Mouse (Mus musculus): Measurements from ENCODE around the gene Pkig. TPM values are rescaled to one million over a fixed set of nuclear protein-coding genes. Genes with fewer than 3 reads are reported as not detected.

The Pkig gene
- polyA plus RNA-seq, 1 experiment from 2014 or later, result 158 TPM

- DNase-seq (ENCODE audit: low spot score), result no peak
- WGBS, result 83% methylated on average over 3 of the region's 3 CpGs
- peak overlapping the region; percentile 69 for H3K27ac ChIP-seq
Measured at GRCm38 (mm10) chr2:163692873-163693612, 34.9 kb downstream of the Pkig start.

DNA sequence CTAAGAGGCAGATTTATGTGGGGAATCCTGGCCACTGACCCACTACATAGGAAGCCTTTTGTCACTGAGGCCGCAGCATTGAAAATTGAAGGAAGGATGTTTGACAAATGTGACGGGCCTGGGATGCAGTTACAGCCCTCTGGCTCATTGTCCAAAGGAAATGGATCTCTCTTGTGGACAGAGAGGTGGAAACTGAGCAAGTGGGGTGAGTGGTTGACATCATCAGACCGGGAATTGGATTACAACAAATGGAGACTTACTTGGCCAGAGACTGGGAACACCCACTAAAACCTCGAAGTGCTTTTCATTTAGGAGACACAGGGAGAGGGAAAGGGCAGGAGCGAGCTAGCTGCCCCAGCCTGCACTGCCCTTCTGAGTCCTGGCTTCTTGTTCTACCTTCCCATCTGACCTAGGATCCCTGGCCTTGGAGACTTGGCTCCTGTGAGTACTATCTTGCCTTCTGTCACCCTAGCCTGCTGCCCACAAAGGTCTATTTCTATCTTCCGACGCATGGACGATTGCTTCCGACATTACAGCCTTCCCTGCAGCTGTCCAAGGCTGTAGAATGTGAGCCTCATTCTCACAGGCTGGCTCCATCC, 35.6 kb downstream of the Pkig start:
- Histone ChIP-seq H3K36me3 (no peaks in the 10 kb centered on the region), H3K4me1 (replicated peaks) (peaks cover 65% of the 10 kb centered on the region), H3K9me3 (no peaks in the 10 kb centered on the region), H3K27ac (peak overlapping the region; percentile 69), H3K27me3 (ENCODE audit: insufficient read depth, poor library complexity, severe bottlenecking) (no peaks in the 10 kb centered on the region), H3K4me3 (no peak overlapping the region)
- DNase-seq (ENCODE audit: low spot score), result no peak
- WGBS, result 72% methylated on average over 9 of the region's 9 CpGs

More at GRCm38 (mm10) chr2:163692873-163693612, 34.9 kb downstream of the Pkig start:
- Histone ChIP-seq H3K4me1 (replicated peaks) (peaks cover 61% of the 10 kb centered on the region), H3K27me3 (ENCODE audit: insufficient read depth, poor library complexity, severe bottlenecking) (no peaks in the 10 kb centered on the region), H3K36me3 (no peaks in the 10 kb centered on the region), H3K9me3 (no peaks in the 10 kb centered on the region), H3K4me3 (no peak overlapping the region)

- Histone ChIP-seq H3K36me3 (no peaks in the 10 kb centered on the region), H3K27me3 (ENCODE audit: insufficient read depth, poor library complexity, severe bottlenecking) (no peaks in the 10 kb centered on the region), H3K27ac (peak overlapping the region; percentile 35; the same call in 1 of the 2 replicates), H3K4me1 (replicated peaks) (peaks cover 44% of the 10 kb centered on the region), H3K4me3 (no peak overlapping the region), H3K9me3 (no peaks in the 10 kb centered on the region)
- 35% methylated on average over 2 of the region's 2 CpGs for WGBS
- no peak for DNase-seq (ENCODE audit: low spot score)
Measured at GRCm38 (mm10) chr2:163696763-163697162, 38.6 kb downstream of the Pkig start.

GRCm38 (mm10) chr2:163697764-163698480, 39.7 kb downstream of the Pkig start:
- Histone ChIP-seq H3K9me3 (no peaks in the 10 kb centered on the region), H3K36me3 (no peaks in the 10 kb centered on the region), H3K27me3 (ENCODE audit: insufficient read depth, poor library complexity, severe bottlenecking) (no peaks in the 10 kb centered on the region), H3K4me3 (no peak overlapping the region), H3K27ac (peak overlapping the region; percentile 66), H3K4me1 (replicated peaks) (peaks cover 45% of the 10 kb centered on the region)
- DNase-seq (ENCODE audit: low spot score), result no peak
- 64% methylated on average over 16 of the region's 16 CpGs for WGBS

DNA sequence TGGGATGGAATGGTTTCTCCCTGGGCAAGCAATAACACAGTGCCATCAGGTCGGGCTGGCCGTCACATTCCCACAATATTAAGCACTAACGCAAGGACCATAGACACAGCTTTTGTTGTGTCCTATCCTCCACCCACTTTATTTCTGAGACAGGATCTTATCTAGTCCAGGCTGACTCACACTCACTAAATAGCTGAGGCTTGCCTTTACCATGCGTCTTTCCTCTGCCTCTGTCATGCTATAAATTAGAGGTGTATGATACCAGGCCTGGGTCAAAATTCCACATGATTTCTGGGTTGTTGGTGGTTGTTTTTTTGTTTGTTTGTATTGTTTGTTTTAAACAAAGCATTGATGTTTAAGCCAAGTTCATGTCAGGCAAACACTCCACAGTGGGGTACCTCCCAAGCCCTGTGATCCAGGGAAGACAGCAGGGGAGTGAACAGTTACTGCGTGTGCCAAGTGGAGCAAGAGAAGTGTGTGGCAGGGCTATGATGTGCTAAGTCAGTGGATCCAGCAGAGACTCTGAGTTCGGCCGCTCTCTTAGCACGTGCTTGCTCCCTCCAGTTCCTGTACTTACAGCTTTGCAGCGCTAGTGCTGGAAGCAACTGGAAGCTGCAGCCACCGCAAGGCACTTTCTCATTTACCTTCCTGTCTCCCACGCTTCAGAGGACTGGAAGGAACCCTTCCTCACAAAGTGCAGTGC, 41.0 kb downstream of the Pkig start:
- no peak for DNase-seq (ENCODE audit: low spot score)
- Histone ChIP-seq H3K27ac (0 out of 2 replicates have a peak overlapping the region, but pooled peaks have one; percentile 3), H3K9me3 (no peaks in the 10 kb centered on the region), H3K4me3 (no peak overlapping the region), H3K36me3 (peaks cover 6% of the 10 kb centered on the region), H3K27me3 (ENCODE audit: insufficient read depth, poor library complexity, severe bottlenecking) (no peaks in the 10 kb centered on the region), H3K4me1 (replicated peaks) (peaks cover 33% of the 10 kb centered on the region)
- 85% methylated on average over 11 of the region's 11 CpGs for WGBS

DNA sequence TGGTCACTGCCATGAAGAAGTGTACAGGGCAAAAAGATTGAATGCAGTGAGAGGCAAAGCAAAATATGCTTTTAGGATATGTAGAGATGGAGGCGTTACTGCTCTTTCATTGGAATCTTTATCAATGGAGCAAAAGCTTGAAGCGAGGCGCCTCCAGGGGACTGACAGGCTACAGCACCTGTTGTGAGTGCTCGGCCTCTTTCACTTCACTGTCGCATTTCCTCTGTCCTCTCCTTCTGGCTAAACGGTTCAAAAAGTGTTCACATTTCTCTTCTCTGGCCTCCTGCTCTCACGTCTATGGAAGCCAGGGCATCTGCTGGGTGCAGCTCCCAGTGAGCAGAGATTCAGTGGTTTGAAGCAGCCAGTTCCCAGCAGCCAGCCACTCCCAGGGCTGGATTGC, 44.2 kb downstream of the Pkig start:
- Histone ChIP-seq H3K4me3 (no peak overlapping the region), H3K27me3 (ENCODE audit: insufficient read depth, poor library complexity, severe bottlenecking) (no peaks in the 10 kb centered on the region), H3K27ac (no peak overlapping the region), H3K9me3 (no peaks in the 10 kb centered on the region), H3K36me3 (peaks cover 25% of the 10 kb centered on the region), H3K4me1 (replicated peaks) (peaks cover 16% of the 10 kb centered on the region)
- WGBS, result 79% methylated on average over 7 of the region's 7 CpGs
- DNase-seq (ENCODE audit: low spot score), result no peak

- Histone ChIP-seq H3K4me3 (no peak overlapping the region), H3K9me3 (no peaks in the 10 kb centered on the region), H3K27me3 (ENCODE audit: insufficient read depth, poor library complexity, severe bottlenecking) (no peaks in the 10 kb centered on the region), H3K4me1 (replicated peaks) (peaks cover 11% of the 10 kb centered on the region), H3K36me3 (peaks cover 25% of the 10 kb centered on the region), H3K27ac (no peak overlapping the region)
- DNase-seq (ENCODE audit: low spot score), result no peak
- WGBS, result 83% methylated on average over 5 of the region's 5 CpGs
Measured at GRCm38 (mm10) chr2:163702921-163703320, 44.7 kb downstream of the Pkig start.

GRCm38 (mm10) chr2:163703599-163704260, 45.5 kb downstream of the Pkig start:
- Histone ChIP-seq H3K27ac (no peak overlapping the region), H3K27me3 (ENCODE audit: insufficient read depth, poor library complexity, severe bottlenecking) (no peaks in the 10 kb centered on the region), H3K4me1 (replicated peaks) (peaks cover 6% of the 10 kb centered on the region), H3K9me3 (no peaks in the 10 kb centered on the region), H3K4me3 (no peak overlapping the region), H3K36me3 (peaks cover 25% of the 10 kb centered on the region)
- DNase-seq (ENCODE audit: low spot score), result no peak
- 92% methylated on average over 5 of the region's 5 CpGs for WGBS

DNA sequence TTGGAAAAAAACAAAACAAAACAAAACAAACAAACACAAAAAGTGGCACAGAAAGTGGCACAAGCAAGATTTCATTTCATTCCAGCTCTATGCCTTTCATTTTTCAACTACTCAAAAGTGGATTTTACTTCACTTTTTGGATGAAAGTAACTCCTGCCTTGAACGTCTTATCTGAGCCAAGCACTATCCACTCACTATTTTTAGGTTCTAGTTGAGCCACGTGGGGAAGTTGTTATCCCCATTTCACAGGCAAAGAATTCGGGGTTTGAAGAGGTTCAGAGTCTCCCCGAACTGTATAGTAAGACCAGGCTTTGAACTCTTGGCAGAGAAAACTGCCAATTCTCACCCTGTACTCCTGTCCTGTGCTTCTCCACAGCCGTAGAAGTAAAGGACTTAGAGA, 50.1 kb downstream of the Pkig start:
- Histone ChIP-seq H3K4me1 (replicated peaks) (no peaks in the 10 kb centered on the region; the same call in 1 of the 2 replicates), H3K36me3 (peaks cover 41% of the 10 kb centered on the region), H3K27me3 (ENCODE audit: insufficient read depth, poor library complexity, severe bottlenecking) (no peaks in the 10 kb centered on the region), H3K27ac (no peak overlapping the region), H3K9me3 (no peaks in the 10 kb centered on the region), H3K4me3 (no peak overlapping the region)
- DNase-seq (ENCODE audit: low spot score), result no peak
- WGBS, result 90% methylated on average over 5 of the region's 5 CpGs

DNA sequence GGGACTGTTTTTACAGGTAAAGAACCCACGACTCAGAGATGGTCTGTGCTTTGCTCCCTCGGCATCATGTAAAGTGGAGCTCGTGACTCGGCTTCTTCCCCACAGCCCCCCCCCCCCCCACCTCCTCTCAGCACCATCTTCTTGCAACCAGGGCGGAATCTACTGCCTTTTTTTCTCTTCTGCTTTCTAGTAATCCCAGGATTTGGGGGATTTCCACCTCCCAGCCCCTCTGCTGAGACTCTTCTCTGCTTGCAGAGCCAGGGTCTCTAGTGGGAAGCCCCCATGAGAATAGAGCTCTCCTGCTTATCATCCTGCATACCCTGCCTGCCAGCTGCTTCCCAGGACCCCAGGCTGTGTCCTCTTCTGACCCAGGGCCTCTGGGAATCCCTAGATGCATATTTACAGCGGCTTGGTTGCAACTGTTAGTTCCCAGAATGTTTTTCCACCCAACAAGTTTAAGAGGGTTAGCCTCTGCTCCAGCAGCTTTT, 50.6 kb downstream of the Pkig start:
- no peak for DNase-seq (ENCODE audit: low spot score)
- Histone ChIP-seq H3K36me3 (peaks cover 44% of the 10 kb centered on the region), H3K27me3 (ENCODE audit: insufficient read depth, poor library complexity, severe bottlenecking) (no peaks in the 10 kb centered on the region), H3K4me1 (replicated peaks) (no peaks in the 10 kb centered on the region; the same call in 1 of the 2 replicates), H3K4me3 (no peak overlapping the region), H3K27ac (no peak overlapping the region), H3K9me3 (no peaks in the 10 kb centered on the region)
- WGBS, result 81% methylated on average over 6 of the region's 6 CpGs

GRCm38 (mm10) chr2:163710000-163710399, 51.8 kb downstream of the Pkig start:
- peaks cover 40% of the 10 kb centered on the region for H3K36me3 ChIP-seq
- WGBS, result 94% methylated on average over 9 of the region's 9 CpGs

DNA sequence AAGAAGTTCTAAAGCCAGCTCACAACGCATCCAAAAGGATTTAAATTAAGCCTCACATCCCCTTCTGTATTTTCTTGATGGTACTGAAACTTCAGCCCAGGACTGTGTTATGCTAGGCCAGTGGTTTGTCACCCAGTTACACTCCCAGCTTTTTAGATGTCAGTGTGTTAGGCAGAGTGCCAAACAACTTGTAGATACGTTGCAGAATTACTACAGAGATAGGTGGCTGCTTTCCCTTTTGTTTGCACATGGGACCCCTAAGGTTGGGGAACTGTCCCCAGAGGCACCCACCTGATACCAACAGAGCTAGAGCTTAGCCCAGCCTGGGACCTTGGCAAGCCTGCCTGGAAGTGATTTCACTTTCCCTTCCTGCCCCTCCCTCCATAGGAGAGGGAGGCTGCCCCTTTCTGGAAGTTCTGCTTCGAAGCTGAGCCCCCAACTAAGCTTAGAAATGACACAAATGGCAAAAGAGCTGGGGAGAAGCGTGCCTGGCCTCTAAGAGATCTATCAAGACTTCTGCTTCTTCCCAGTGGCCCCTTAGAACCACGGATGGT, 52.5 kb downstream of the Pkig start:
- H3K4me3 ChIP-seq, result no peak overlapping the region
- no peaks in the 10 kb centered on the region; the same call in 1 of the 2 replicates for H3K4me1 ChIP-seq (replicated peaks)
- no peak overlapping the region for H3K27ac ChIP-seq
- peaks cover 34% of the 10 kb centered on the region for H3K36me3 ChIP-seq
- H3K27me3 ChIP-seq (ENCODE audit: insufficient read depth, poor library complexity, severe bottlenecking), result no peaks in the 10 kb centered on the region
- no peaks in the 10 kb centered on the region for H3K9me3 ChIP-seq
- 85% methylated on average over 5 of the region's 5 CpGs for WGBS
- no peak for DNase-seq (ENCODE audit: low spot score)

More at GRCm38 (mm10) chr2:163710000-163710399, 51.8 kb downstream of the Pkig start:
- H3K4me3 ChIP-seq, result no peak overlapping the region
- H3K9me3 ChIP-seq, result no peaks in the 10 kb centered on the region
- no peak overlapping the region for H3K27ac ChIP-seq
- no peak for DNase-seq (ENCODE audit: low spot score)
- no peaks in the 10 kb centered on the region for H3K27me3 ChIP-seq (ENCODE audit: insufficient read depth, poor library complexity, severe bottlenecking)
- H3K4me1 ChIP-seq (replicated peaks), result no peaks in the 10 kb centered on the region; the same call in 1 of the 2 replicates

All from hindbrain, embryonic 10.5 days (tissue).